Mouse (Mus musculus): ENCODE measurements around the gene Pde4d.
A peak's percentile ranks its signal among the peaks of the same experiment; 100 is the strongest.

The Pde4d gene

GRCm38 (mm10) chr13:109813924-109814323 lies 1364.2 kb downstream of the Pde4d start:
- no peak for DNase-seq (ENCODE audit: low spot score in 2 of 2)

GRCm38 (mm10) chr13:109819071-109819470 lies 1369.3 kb downstream of the Pde4d start:
- no peak for DNase-seq (ENCODE audit: low spot score in 2 of 2)

- DNase-seq (ENCODE audit: low spot score in 2 of 2), result no peak
These were observed 1370.4 kb downstream of the Pde4d start for GRCm38 (mm10) chr13:109820141-109820540.

GRCm38 (mm10) chr13:109820866-109821265 lies 1371.1 kb downstream of the Pde4d start:
- DNase-seq (ENCODE audit: low spot score in 2 of 2), result no peak

GRCm38 (mm10) chr13:109821725-109822412 lies 1372.1 kb downstream of the Pde4d start:
- no peak for DNase-seq (ENCODE audit: low spot score in 2 of 2)

- peak; percentile 92 to 93 for DNase-seq (ENCODE audit: low spot score in 2 of 2)
These were observed 1372.9 kb downstream of the Pde4d start for GRCm38 (mm10) chr13:109822413-109823298.

GRCm38 (mm10) chr13:109823307-109824031 lies 1373.7 kb downstream of the Pde4d start:
- DNase-seq (ENCODE audit: low spot score in 2 of 2), result no peak

- no peak for DNase-seq (ENCODE audit: low spot score in 2 of 2)
These were observed 1376.1 kb downstream of the Pde4d start for GRCm38 (mm10) chr13:109825891-109826290.

- no peak for DNase-seq (ENCODE audit: low spot score in 2 of 2)
These were observed 1377.6 kb downstream of the Pde4d start for GRCm38 (mm10) chr13:109827341-109827740.

- DNase-seq (ENCODE audit: low spot score in 2 of 2), result no peak
These were observed 1378.2 kb downstream of the Pde4d start for GRCm38 (mm10) chr13:109827909-109828308.

GRCm38 (mm10) chr13:109829444-109829843 lies 1379.7 kb downstream of the Pde4d start:
- no peak for DNase-seq (ENCODE audit: low spot score in 2 of 2)

- DNase-seq (ENCODE audit: low spot score in 2 of 2), result no peak
These were observed 1385.2 kb downstream of the Pde4d start for GRCm38 (mm10) chr13:109834935-109835334.

GRCm38 (mm10) chr13:109837453-109837852 lies 1387.7 kb downstream of the Pde4d start:
- no peak for DNase-seq (ENCODE audit: low spot score in 2 of 2)

GRCm38 (mm10) chr13:109837921-109838320 lies 1388.2 kb downstream of the Pde4d start:
- no peak for DNase-seq (ENCODE audit: low spot score in 2 of 2)

GRCm38 (mm10) chr13:109840251-109840650 lies 1390.5 kb downstream of the Pde4d start:
- no peak for DNase-seq (ENCODE audit: low spot score in 2 of 2)

GRCm38 (mm10) chr13:109841140-109841822 lies 1391.5 kb downstream of the Pde4d start:
- DNase-seq (ENCODE audit: low spot score in 2 of 2), result no peak

GRCm38 (mm10) chr13:109842982-109843381 lies 1393.2 kb downstream of the Pde4d start:
- DNase-seq (ENCODE audit: low spot score in 2 of 2), result no peak

GRCm38 (mm10) chr13:109844828-109845227 lies 1395.1 kb downstream of the Pde4d start:
- no peak for DNase-seq (ENCODE audit: low spot score in 2 of 2)

GRCm38 (mm10) chr13:109863826-109864225 lies 1414.1 kb downstream of the Pde4d start:
- DNase-seq (ENCODE audit: low spot score in 2 of 2), result no peak

- no peak for DNase-seq (ENCODE audit: low spot score in 2 of 2)
These were observed 1414.6 kb downstream of the Pde4d start for GRCm38 (mm10) chr13:109864311-109864710.

GRCm38 (mm10) chr13:109880392-109880791 lies 1430.6 kb downstream of the Pde4d start:
- DNase-seq (ENCODE audit: low spot score in 2 of 2), result no peak

Measured in right cerebral cortex, postnatal 36 days (tissue).